Mouse (Mus musculus) kidney, adult 2 months (tissue): Measurements from ENCODE around the gene Fam19a5. TPM values are rescaled to one million over a fixed set of nuclear protein-coding genes. Genes with fewer than 3 reads are reported as not detected.

Experiments
- DNase-seq: peaks from one replicate; pipeline ENCODE4 v3.0.0; 2021
- H3K27ac ChIP-seq: fragments of 200-500 bp; 2 replicates; pipeline ENCODE4 v1.5.1; 2012; ENCODE audit warnings: low read depth, low read length, control low read depth, inconsistent platforms; ENCODE audit not compliant: insufficient read depth
- H3K27me3 ChIP-seq: fragments of 200-500 bp; replicated peaks from 2 replicates; pipeline ENCODE4 v1.6.1; 2012; ENCODE audit warnings: mild to moderate bottlenecking, moderate library complexity, low read length, inconsistent platforms; ENCODE audit not compliant: control insufficient read depth, insufficient read depth
- H3K36me3 ChIP-seq: fragments of 200-500 bp; 2 replicates; pipeline ENCODE4 v1.6.1; 2012; ENCODE audit warnings: mild to moderate bottlenecking, moderate library complexity, low read length, inconsistent platforms; ENCODE audit not compliant: control insufficient read depth, insufficient read depth
- H3K4me1 ChIP-seq: fragments of 200-500 bp; 2 replicates; pipeline ENCODE4 v1.6.1; 2011; ENCODE audit warnings: low read length; ENCODE audit not compliant: control insufficient read depth, insufficient read depth
- H3K4me3 ChIP-seq: fragments of 200-500 bp; 2 replicates; pipeline ENCODE4 v1.5.1; 2011; ENCODE audit warnings: mild to moderate bottlenecking, low read depth, low read length, control low read depth; ENCODE audit not compliant: insufficient read depth
- CTCF ChIP-seq: fragments of 200-500 bp; conservative IDR thresholded peaks from 2 replicates; pipeline ENCODE4 v1.5.1; 2011; ENCODE audit warnings: low read depth, mild to moderate bottlenecking, control low read depth, low read length, moderate library complexity, mixed read lengths; ENCODE audit not compliant: insufficient read depth, insufficient read length
- POLR2A ChIP-seq: fragments of 200-500 bp; IDR thresholded peaks from one replicate; pipeline ENCODE4 v1.6.1; 2011; ENCODE audit warnings: low read depth, low read length, control low read depth
- WGBS: fragments of 180-500 bp; shearing (Covaris S2); methylation state at CpG from one replicate; pipeline ENCODE4 v1.1.7; 2018; 5-methylcytosine and 5-hydroxymethylcytosine counted together
- polyA plus RNA-seq: library from polyadenylated mRNA; depleted of rRNA; stranded (reverse); fragments of >200 nt; gene quantifications from 2 replicates; pipeline ENCODE4 v1.2.3, GENCODE M21; 2012

The Fam19a5 gene
- polyA plus RNA-seq, 1 experiment: 6.3 TPM

DNA sequence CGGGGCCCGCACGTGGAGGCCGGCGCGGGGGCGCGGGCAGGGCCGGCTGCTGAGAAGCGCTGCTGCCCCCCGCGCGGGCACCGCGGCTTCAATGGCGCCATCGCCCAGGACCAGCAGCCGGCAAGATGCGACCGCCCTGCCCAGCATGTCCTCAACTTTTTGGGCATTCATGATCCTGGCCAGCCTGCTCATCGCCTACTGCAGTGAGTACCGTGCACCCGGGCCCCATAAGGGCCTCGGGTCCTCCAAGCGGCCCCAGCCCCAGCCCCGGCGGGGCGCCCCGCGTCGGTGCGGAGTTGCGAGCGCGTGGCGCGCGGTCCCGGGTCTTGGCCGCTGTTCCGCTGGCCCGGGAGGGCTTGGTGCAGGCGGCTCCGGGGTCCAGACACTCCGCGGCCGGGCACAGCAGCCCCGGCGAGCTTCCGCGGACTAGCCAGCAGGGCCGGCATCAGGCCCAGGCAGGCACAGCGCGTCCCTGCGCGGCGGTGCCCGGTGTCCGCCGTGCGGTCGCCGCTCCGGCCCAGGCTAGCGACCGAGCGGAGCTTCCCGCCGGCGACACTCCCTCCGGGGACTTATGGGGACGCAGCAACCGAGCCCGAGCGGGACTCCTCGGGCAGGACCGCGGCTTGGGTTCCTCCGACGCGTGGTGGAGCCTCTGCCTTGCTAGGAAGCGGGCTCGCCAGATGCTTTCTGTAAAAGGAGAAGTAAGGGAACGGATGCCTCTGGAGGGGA lies 466 bp downstream of the Fam19a5 start:
- WGBS: 2% methylated on average over 67 of the region's 84 CpGs
- Histone ChIP-seq H3K4me1 (no peaks in the 10 kb centered on the region), H3K27ac (no peak overlapping the region), H3K27me3 (no peaks in the 10 kb centered on the region), H3K36me3 (no peaks in the 10 kb centered on the region), H3K4me3 (no peak overlapping the region)
- TF ChIP-seq POLR2A (no peak), CTCF (no peak)
- DNase-seq: no peak

- no peak overlapping the region for H3K4me3 ChIP-seq
- no peaks in the 10 kb centered on the region for H3K4me1 ChIP-seq
- DNase-seq: no peak
- H3K27ac ChIP-seq: no peak overlapping the region
- no peak for TF ChIP-seq POLR2A
- no peak for TF ChIP-seq CTCF
- 10% methylated on average over 18 of the region's 18 CpGs for WGBS
- no peaks in the 10 kb centered on the region for H3K36me3 ChIP-seq
- H3K27me3 ChIP-seq: no peaks in the 10 kb centered on the region
These were observed 1.1 kb downstream of the Fam19a5 start for GRCm38 (mm10) chr15:87545130-87545642.

DNA sequence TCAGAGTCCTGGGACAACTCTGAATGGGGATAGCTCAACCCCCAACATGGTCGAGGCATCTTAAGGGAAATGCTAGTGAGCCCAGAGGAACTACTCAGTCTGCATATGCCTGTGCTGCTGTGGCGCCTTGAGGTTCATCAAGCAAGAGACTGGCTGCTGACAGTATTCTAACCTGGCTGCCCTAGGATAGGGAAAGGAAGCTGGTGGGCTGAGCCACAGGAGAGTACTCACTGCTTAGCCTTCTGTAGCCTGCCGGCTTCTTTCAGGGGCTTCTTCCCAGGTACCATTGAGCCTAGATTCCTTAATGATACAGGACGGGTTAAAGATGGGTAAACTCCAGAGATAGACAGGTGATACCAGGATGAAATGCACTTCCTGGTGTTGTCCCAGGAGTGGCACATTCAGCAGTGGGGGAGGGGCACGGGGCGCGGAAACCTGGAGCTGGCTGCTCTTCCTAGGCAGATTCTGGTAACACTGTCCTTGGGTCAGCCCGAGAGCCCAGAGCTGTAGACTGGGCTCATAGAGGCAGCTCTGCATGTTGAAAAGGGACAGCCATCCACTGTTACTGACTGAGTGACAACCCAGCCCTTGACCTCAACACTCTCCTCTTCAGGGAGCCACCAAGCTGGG lies 1.7 kb downstream of the Fam19a5 start:
- no peaks in the 10 kb centered on the region for H3K36me3 ChIP-seq
- H3K4me1 ChIP-seq: no peaks in the 10 kb centered on the region
- 27% methylated on average over 8 of the region's 8 CpGs for WGBS
- H3K27me3 ChIP-seq: no peaks in the 10 kb centered on the region
- no peak overlapping the region for H3K27ac ChIP-seq
- H3K4me3 ChIP-seq: no peak overlapping the region
- DNase-seq: no peak
- TF ChIP-seq CTCF: no peak
- no peak for TF ChIP-seq POLR2A

- H3K36me3 ChIP-seq: no peaks in the 10 kb centered on the region
- no peak overlapping the region for H3K4me3 ChIP-seq
- H3K4me1 ChIP-seq: no peaks in the 10 kb centered on the region
- no peaks in the 10 kb centered on the region for H3K27me3 ChIP-seq
- DNase-seq: no peak
- WGBS: 48% methylated on average over 5 of the region's 5 CpGs
- no peak overlapping the region for H3K27ac ChIP-seq
- TF ChIP-seq CTCF (0 out of 2 replicates have a peak, but pooled peaks have one; percentile 23), POLR2A (no peak)
These were observed 2.9 kb downstream of the Fam19a5 start for GRCm38 (mm10) chr15:87547022-87547421.

- Histone ChIP-seq H3K36me3 (no peaks in the 10 kb centered on the region), H3K4me1 (no peaks in the 10 kb centered on the region), H3K27me3 (no peaks in the 10 kb centered on the region), H3K27ac (no peak overlapping the region), H3K4me3 (no peak overlapping the region)
- no peak for DNase-seq
- TF ChIP-seq CTCF: no peak
- TF ChIP-seq POLR2A: no peak
- 51% methylated on average over 4 of the region's 4 CpGs for WGBS
These were observed 5.6 kb downstream of the Fam19a5 start for GRCm38 (mm10) chr15:87549724-87550123.

GRCm38 (mm10) chr15:87550756-87551155 lies 6.7 kb downstream of the Fam19a5 start:
- TF ChIP-seq POLR2A: no peak
- no peak for TF ChIP-seq CTCF

DNA sequence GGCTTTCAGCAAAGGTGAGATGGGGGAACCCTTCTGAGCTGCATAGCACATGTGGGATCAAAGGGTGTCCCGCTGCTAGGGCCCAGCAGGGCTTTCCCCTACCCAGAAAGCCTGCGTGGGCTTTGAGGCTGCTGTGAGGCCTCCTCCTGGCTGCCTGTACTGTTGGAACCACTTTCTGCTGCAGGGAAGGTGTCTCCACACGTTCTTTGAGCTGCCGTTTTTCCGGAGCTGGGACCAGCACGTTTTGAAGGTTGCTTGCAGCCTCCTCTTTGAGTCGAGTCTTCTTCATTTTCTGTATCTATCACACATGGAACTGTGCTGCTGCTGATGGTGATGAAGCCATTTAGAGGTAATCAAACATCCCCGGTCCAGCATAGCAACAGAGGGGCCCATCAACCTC lies 7.5 kb downstream of the Fam19a5 start:
- no peaks in the 10 kb centered on the region for H3K27me3 ChIP-seq
- no peak for TF ChIP-seq POLR2A
- TF ChIP-seq CTCF: no peak
- DNase-seq: no peak
- H3K27ac ChIP-seq: no peak overlapping the region
- WGBS: 45% methylated on average over 8 of the region's 8 CpGs
- no peak overlapping the region for H3K4me3 ChIP-seq
- H3K4me1 ChIP-seq: no peaks in the 10 kb centered on the region
- no peaks in the 10 kb centered on the region for H3K36me3 ChIP-seq

More at GRCm38 (mm10) chr15:87550756-87551155, 6.7 kb downstream of the Fam19a5 start:
- Histone ChIP-seq H3K36me3 (no peaks in the 10 kb centered on the region), H3K4me1 (no peaks in the 10 kb centered on the region), H3K27me3 (no peaks in the 10 kb centered on the region), H3K27ac (no peak overlapping the region), H3K4me3 (no peak overlapping the region)
- 56% methylated on average over 5 of the region's 5 CpGs for WGBS
- no peak for DNase-seq
